Mouse (Mus musculus): ENCODE data around the gene Acyp2.

DNA sequence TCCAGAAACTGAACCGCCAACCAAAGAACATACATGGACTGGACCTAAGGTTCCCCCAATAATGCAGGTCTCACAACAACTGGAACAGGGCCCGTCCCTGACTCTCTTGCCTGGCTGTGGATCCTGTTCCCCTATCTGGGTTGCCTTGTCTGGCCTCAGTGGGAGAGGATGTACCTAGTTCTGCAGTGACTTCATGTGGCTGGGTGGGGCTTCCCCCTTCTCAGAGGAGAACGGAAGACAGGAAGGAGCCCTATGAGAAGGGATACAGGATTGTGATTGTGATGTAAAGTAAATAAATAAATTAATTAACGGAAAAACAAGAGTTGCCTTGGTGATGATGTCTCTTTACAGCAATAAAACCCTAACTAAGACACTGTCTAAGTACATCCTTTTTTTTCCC, 6.7 kb upstream of the Acyp2 start:
- TF ChIP-seq CTCF (IDR thresholded peaks at IDR 0.05; ENCODE audit: borderline replicate concordance, insufficient read depth, low read length), result no peak
- TF ChIP-seq POLR2A (IDR thresholded peaks at IDR 0.05; ENCODE audit: low read depth, low read length), result no peak

Measured in embryonic fibroblast, embryonic 13.5 days (primary cell).